Mouse (Mus musculus) frontal cortex, postnatal 36 days (tissue): ENCODE results near the gene Dhx16.
"Not testable (repeated sequence)": the region's sequence is repeated elsewhere in the genome, so short reads cannot be mapped to it uniquely, and the experiment has no call there.

Source experiments
- DNase-seq, 2 experiments: peaks; one replicate each; pipeline ENCODE4 v3.0.0; 2022; ENCODE audit warnings: low spot score in 2 of 2

The Dhx16 gene

DNA sequence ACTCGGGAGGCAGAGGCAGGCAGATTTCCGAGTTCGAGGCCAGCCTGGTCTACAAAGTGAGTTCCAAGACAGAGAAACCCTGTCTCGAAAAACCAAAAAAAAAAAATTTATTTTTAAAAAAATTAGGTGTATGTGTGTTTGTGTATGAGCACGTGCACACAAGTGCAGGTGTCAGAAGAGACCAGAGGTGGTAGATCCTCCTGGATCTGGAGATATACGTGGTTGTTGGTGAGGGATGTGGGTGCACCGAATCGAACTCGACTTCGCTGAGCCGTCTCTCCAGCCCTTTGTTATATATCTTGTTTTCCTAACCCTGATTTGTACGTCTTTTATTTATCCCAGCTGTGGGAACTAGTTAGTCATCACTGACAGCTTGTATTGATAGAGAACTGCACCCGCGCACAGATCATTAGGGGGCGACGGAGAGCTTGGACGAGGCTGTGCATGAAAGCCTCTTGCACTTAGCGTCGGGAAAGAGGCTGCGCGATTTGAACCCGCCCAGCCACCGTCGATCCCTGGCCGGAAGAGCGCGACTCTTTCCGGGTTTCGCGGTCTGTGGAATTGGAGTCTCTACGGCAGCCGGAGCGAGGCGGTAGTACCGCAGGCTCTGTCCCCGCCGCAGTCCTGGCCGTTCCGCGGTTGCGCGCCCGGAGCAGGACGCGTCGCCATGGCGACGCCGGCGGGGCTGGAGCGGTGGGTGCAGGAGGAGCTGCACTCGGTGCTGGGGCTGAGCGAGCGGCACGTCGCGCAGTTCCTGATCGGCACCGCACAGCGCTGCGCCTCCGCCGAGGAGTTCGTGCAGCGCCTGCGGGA, at the start of gene Dhx16:
Dhx16 (plus strand) TSS at position 575 of the 813 bp plus-strand sequence.
- peak; percentile 93 to 97 for DNase-seq

DNA sequence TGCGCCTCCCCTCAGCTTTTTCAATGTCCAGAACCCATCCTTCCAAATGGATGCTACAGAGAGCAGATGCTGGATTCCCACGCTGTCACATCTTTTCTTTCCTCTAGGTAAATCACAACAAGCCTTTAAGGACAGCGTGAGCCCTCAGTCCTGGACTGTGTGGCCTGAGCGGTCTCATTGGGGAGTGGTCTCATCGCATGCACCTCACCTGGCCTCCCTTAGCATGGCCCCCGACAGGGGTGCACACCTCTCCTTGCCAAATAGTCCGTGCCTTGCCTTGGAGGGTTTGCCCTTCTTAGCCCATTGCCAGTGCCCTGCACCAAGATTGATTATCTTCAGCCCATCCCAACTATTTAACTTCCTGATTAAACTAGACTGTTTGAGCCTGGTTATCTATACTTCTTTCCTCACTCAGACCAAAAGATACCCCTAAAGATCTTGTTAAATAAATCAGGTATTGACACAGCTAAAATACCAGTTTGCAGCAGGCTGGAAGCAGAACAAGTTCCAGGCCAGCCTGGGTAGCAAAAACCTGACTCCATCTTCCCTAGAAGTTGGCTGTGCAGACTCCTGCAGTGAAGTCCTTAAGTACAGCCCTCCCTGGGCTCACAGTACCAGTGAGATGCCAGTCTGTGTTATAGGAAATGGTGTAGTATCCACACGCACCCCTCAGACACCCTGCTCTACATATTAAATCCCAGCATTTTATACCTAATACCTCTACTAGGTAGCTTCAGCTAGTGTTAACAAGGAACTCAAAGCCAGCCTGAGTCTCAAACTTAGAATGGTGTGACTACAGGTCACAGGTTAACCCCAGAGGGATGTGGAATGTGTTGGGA, 47.0 kb upstream of the Dhx16 start:
- no peak for DNase-seq

DNA sequence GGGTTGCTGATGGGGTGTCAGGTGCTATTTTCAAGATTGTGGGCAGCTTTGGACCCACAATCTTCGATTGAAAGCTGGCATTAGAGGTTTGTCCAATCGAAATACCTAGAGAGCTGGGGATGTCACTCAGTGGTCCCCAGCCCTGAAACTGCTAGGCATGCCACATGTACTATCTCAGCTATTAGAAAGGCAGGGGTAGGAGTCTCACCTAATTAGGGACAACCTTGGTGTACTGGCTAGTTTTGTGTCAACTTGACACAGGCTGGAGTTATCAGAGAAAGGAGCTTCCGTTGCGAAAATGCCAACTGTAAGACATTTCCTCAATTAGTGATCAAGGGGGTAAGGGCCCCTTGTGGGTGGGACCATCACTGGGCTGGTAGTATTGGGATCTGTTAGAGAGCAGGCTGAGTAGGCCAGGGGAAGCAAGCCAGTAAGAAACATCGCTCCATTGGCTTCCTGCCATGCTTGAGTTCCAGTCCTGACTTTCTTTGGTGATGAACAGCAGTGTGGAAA, 46.3 kb upstream of the Dhx16 start:
- DNase-seq: no peak

DNA sequence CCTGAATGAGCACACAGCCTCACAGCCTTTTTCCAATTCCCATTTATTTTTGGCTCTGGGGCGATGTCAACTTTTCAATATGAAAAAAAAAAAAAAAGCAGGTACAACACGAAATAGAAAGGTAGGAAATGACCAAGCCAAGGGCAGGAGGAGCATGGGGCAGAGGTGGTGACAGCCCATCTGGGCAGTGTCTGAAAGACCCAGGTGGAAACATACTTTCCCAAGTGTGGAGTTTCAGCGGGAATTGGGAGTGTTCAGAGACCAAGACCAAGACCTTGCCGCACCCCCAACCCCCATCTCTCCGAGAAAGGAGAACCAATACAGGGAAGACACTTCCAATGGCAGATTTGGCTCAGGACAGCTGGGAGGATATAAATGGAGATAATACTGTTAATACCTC, 45.7 kb upstream of the Dhx16 start:
- no peak for DNase-seq

DNA sequence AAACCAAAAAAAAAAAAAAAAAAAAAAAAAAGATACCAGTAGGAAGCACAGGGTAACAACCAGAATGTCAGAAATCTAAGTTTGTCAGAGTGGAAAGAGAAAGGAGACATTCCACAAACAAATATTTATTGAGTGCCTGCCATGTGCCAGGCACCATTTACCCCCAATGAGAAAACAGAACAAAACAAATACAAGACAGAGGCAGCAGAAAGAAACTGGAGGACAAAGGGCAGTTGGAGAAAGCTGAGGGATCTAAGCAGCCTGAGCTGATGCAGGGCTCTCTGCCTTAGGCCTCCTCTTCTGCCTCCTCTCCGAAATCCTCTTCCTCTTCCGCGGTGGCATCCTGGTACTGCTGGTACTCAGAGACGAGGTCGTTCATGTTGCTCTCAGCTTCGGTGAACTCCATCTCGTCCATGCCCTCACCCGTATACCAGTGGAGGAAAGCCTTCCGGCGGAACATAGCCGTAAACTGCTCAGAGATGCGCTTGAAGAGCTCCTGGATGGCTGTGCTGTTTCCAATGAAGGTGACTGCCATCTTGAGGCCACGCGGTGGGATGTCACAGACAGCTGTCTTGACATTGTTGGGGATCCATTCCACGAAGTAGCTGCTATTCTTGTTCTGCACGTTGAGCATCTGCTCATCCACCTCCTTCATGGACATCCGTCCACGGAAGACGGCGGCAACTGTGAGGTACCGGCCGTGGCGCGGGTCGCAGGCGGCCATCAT, 44.8 kb upstream of the Dhx16 start:
- peak in 1 of 2 experiments; percentile 52 for DNase-seq

DNA sequence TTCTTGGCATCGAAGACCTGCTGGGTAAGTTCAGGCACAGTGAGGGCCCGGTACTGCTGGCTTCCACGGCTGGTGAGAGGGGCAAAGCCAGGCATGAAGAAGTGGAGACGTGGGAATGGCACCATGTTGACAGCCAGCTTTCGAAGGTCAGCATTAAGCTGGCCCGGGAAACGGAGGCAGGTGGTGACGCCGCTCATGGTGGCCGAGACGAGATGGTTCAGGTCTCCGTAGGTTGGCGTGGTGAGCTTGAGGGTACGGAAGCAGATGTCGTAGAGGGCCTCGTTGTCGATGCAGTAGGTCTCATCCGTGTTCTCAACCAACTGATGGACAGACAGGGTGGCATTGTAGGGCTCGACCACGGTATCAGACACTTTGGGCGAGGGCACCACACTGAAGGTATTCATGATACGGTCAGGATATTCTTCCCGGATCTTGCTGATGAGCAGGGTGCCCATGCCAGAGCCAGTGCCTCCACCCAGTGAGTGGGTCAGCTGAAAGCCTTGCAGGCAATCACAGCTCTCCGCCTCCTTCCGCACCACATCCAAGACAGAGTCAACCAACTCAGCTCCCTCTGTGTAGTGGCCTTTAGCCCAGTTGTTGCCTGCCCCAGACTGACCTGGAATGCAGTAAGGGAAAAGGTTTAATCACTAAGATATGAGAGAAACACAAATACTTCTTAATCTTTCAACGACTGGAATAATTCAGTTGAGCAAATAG, 44.0 kb upstream of the Dhx16 start:
- DNase-seq: no peak

DNA sequence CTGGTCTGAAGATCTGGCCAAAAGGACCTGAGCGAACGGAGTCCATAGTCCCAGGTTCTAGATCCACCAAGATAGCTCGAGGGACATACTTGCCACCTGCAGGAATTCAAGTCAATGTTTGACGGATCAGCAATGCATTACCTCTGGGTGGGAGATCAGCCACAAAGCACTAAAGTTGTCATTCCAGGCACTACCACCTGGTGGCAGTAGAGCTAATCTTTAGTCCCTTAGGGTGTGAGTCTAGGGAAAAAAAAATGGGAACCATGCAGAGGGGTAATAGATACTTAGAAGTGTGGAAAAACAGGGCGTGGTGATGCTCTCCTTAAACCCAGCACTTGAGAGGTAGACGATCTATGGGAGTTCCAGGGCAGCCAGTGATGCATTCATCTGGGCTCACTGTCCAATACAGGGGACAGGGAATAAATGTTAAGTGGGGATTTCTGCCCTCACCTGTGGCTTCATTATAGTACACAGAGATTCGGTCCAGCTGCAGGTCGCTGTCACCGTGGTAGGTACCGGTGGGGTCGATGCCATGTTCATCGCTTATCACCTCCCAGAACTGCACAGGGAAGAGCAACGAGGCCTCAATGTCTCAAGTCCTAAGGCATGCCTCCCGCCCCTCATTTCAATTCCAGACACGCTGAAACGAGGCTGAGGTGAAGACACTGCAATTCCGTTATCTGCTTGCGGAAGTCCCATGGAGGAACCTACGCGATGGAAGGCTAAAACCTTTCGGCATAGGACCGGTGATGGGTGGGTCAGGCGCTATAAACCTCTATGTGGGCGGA, 43.2 kb upstream of the Dhx16 start:
- DNase-seq: peak; percentile 86 to 94

DNA sequence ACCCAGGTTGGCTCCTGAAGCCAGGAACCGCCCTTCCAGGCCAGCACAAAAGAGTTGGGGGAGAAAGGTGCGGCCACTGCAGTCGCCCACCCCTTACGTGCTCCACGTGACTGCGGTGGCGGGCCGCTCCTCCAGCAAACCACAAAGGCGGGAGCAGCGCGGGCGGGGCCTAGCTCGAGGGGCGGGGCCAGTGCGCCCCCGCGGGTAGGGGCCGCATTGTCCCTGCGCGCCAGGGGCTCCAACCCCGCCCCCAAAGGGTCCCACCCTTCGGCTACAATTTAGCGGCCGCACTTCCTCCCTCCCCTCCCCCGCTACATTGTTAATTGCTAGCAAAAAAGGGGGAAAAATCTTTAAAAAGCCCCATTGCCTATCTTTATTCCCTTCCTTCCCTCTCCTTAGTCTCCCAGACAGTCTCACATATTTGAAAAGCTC, 42.6 kb upstream of the Dhx16 start:
- DNase-seq: peak; percentile 77 to 80

DNA sequence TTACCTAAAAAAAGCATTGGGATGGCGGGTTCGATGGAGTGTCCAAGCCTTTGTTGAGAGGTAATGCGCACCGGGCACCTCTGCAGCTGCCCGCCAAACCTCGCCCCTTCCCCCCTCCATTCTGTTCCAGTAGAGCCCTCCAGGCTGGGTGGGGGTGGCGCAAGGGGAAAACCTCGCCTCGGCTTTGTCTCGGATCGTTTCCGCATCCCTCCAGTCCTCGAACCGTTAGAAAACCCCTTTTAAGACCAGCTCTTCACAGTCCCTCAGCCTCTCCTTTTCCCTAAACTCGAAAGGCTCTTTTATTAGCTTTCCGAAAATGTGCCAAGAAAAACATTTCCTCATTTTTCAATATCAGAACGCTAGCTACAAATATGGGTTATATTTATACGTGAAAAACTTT, 42.1 kb upstream of the Dhx16 start:
- DNase-seq: peak; percentile 45 to 52

DNA sequence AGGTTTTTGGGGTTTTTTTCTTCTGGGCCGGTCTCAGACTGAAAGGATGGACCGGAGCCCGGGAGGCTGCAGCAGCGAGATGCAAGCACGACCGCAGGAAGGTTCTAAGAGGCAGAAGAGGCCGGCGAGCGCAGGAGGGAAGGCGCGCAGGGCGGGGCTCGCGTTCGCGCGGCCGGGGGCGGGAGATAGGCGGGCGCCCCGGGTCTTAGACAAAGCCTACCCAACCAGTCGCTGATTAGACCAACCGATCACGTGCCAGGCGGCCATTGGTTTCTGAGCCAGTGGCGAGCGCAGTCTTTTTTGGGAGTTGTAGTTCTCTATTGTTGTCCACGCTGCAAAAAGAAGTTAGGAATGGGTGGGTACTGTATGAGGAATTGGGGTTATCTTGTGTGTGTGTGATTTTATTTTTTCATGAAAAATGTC, 41.5 kb upstream of the Dhx16 start, which contains the start of gene Tubb5:
Tubb5 (minus strand) TSS at position 185 of the 423 bp plus-strand sequence.
- peak; percentile 96 to 98 for DNase-seq

DNA sequence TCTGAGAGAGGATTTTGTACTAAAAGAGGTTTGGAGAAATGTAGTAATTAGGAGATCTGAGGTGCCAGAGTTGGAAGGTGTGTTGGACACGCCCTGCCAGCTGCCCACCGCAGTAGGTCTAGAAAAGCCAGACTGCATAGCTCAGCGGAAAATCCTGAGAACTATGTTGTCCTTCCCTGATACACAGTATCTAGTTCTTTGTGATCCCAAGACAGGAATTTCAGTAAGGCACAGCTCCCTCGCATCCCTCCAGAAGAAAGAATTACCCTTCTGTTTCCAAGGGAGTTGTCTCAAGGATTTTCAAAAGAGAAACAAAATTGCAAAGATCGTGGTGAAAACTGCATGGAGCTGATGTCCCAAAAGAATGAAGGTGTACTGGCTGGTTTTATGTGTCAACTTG, 41.0 kb upstream of the Dhx16 start:
- DNase-seq: no peak

DNA sequence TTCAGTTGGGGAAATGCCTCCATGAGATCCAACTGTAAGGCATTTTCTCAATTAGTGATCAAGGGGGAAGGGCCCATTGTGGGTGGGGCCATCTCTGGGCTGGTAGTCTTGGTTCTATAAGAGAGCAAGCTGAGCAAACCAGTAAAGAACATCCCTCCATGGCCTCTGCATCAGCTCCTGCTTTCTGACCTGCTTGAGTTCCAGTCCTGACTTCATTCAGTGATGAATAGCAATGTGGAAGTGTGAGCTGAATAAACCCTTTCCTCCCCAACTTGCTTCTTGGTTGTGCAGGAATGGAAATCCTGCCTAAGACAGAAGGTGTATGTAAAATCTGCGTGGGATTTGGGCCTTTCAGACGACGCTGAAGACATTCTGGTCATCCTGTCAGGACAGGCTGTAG, 40.6 kb upstream of the Dhx16 start:
- not testable (repeated sequence) for DNase-seq

DNA sequence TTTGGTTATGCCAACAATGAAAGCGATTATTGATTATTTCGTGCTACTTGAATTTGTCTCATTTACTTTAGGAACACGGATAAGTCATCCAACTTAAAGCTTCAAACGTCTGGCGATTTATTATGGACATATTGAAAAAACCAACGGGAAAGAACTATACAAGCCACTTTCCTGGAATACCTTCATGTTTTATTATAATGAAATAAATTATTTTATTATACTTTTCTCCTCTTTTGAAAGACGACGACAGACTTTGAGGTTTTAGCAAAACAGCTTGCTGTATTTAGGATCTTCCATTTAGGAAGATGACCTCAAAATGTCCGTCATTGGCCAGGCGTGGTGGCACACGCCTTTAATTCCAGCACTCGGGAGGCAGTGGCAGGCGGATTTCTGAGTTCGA, 39.1 kb upstream of the Dhx16 start:
- no peak for DNase-seq

DNA sequence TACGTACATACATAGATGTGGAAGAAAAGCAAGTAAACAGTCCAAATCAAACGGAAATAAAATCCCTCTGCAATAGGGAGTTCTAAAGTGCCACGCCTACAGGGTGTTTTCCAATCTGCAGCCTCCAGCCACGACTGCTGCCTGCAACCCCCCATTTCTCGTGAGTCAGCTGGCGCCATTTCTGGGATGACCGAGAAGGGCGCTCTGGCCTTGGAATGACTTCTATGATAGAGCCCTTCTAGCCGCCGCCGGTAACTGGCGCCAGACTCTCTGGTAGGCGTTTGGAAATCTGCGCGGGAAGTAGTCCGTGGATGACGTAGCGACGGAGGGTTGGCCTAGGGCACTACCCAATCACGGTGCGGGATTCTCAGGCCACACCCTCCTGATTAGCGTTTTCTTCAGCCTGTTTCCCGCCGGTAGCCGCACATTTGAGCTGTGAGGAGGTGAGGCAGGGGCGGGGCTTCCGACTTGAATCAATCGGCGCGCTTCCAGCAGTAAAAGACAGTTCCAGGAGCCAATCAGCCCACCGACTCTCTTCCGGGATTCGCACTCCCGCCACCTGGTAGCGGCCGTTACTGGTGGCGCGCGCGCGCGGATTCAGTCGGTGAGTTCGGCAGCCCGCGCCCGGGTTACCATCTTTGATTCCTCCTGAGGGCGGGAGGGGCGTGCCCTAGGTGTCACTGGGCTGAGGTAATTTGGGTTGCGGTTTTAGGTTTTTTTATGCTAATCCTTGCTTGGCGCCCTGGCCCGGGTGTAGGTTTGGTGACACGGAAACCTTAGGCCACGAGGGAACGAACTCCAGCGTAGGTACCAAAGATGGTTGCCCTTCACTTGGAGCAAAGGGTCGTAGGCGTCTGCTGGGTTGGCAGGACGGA, 38.3 kb upstream of the Dhx16 start, which contains the start of gene Mdc1:
Mdc1 (plus strand) TSS at position 440 of the 875 bp plus-strand sequence.
- DNase-seq: peak; percentile 99 to 100

DNA sequence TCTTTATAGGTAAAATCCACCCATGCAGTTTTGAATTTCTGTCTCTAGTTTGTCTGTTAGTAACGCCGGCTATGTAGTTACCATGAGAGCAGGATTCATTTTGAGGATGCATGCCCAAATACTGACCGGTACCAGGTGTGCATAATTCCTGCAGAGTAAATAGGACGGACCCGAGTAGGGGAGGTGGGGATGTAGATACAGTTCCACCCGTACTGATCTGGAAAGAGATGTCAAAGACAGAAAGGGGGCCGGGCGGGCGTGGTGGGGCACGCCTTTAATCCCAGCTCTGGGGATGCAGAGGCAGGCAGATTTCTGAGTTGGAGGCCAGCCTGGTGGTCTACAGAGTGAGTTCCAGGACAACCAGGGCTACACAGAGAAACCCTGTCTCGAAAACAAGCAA, 37.6 kb upstream of the Dhx16 start:
- no peak for DNase-seq

DNA sequence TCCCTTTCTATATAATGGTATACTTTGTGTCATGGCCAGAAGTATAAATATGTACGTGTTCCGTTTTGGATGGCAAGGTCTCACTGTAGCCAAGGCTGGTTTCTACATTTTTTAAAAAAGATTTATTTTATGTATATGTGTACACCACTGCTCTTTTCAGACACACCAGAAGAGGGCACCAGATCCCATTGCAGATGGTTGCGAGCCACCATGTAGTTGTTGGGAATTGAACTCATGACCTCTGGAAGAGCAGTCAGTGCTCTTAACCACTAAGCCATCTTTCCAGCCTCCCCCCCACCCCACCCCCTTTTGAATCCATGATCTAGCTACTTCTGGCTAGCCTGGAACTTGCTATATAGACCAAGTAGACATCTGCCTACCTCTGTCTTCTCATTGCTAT, 36.1 kb upstream of the Dhx16 start:
- DNase-seq: no peak

DNA sequence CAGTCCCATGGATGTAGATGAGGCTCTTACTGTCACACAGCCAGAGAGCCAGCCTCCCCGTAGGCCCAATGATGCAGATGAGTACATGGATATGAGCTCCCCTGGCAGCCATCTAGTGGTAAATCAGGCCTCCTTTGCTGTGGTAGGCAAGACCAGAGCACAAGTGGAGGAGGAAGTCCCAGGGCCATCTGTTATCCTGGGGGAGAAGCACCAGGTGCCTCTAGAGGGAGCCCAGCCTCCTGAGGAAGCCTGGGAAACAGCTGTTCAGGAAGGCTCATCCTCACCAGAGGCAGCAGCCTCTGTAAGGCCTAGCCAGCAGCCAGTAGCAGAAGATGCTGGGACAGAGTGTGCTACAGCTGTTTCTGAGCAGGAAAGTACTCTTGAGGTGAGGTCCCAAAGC, 31.5 kb upstream of the Dhx16 start:
- DNase-seq: peak; percentile 47 to 51

DNA sequence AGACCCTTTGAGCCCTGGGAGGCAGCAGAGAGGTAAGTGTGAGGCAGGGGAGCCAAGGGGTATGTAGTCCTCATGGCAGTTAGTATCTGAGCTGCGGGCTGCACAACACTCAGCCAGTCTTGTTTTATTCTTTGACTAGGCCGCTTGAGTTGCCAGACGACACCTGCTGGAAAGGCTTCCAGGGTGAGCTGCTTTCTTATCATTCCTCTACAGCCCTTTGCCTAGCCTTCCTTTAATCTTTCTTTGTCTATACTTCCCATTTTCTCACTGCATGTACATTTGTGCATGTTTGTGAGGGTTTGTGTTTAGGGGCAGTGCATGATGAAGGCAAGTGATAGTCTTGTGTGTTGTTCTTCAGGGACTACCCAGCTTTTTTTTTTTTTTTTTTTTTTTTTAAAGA, 28.6 kb upstream of the Dhx16 start:
- no peak for DNase-seq

DNA sequence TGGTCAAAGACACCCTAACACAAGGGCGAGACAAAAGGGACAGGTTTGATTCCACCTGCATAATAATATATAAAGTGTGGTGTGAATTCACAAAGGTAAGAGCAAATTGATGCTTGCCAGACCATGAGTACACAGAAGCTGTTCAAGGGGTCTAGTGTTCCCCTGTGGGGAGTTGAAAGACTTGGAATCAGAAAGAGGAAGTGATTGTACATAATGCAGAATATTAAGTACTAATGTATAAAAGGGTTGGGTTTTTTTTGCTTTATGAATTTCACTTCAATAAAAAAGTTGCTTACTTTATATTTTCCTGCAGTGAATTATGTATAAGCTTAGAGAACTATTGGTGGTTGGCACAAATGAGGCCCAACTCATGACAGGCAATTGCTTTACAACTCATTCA, 20.2 kb upstream of the Dhx16 start:
- no peak for DNase-seq
